Mouse (Mus musculus) cerebellum, adult 2 months (tissue): ENCODE measurements around the gene Grn.

Experiments used
- CTCF ChIP-seq: fragments of 200-500 bp; IDR thresholded peaks from 2 replicates; pipeline ENCODE4 v1.5.1; 2011; ENCODE audit warnings: low read depth, mild to moderate bottlenecking, control low read depth, low read length, moderate library complexity, borderline replicate concordance; ENCODE audit not compliant: insufficient read depth
- POLR2A ChIP-seq: fragments of 200-500 bp; IDR thresholded peaks from 2 replicates; pipeline ENCODE4 v1.6.1; 2011; ENCODE audit warnings: low read length, control low read depth, borderline replicate concordance; ENCODE audit not compliant: insufficient read depth

DNA sequence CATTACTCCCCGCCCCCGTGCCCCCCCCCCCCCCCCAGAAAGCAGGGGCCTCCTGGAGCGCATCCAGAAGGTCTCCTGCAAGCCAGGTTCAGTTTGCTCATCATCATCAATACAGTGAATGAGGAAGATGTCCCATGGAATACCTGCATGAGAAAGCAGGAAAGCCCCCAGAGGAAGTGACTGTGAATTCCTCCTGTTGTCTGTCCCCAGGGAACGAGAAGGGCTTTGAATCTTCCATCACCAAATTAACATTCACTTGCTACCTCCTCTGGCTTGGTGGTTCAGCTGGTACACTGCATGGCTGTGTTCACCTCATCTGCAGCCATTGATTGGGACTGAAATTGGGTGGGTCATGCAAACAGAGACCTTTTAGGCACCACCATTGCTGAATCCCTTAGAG lies 45.0 kb upstream of the Grn start:
- TF ChIP-seq CTCF, result no peak
- no peak for TF ChIP-seq POLR2A
